Mouse (Mus musculus) inflammation-experienced regulatory T-cells, adult 6 months (primary cell): ENCODE measurements around the gene Nabp2. TPM values are rescaled to one million over a fixed set of nuclear protein-coding genes. Genes with fewer than 3 reads are reported as not detected.
A peak's percentile ranks its signal among the peaks of the same experiment; 100 is the strongest.

Source experiments
- ATAC-seq: one replicate; pipeline ENCODE4 v1.8.0; 2017
- polyA plus RNA-seq, 3 experiments: library from polyadenylated mRNA; unstranded; fragments of 100-300 nt; shearing (Covaris generic); gene quantifications; one replicate each; pipeline ENCODE4 v1.2.1; 2017

Nabp2 gene
- polyA plus RNA-seq, 3 experiments from 2014 or later, result 68.8 to 87.0 (median 73.8) TPM

DNA sequence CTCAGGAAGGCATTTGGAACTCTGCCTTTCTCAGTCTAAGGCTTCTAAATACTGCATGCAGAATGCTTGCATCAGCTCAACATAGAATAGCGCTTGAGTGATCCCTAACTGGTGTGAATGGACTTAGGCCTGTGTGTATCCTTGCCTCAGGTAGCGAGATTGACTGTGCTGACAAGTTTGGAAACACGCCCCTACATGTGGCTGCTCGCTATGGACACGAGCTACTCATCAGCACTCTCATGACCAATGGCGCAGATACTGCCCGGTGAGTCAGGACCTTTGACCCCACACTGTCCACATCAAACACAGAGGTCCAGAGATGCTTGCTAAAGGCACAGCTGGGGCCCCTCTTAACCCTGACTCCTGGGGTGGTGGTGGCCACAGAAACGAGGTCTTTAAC lies 28.8 kb downstream of the Nabp2 start:
- ATAC-seq, result no peak

DNA sequence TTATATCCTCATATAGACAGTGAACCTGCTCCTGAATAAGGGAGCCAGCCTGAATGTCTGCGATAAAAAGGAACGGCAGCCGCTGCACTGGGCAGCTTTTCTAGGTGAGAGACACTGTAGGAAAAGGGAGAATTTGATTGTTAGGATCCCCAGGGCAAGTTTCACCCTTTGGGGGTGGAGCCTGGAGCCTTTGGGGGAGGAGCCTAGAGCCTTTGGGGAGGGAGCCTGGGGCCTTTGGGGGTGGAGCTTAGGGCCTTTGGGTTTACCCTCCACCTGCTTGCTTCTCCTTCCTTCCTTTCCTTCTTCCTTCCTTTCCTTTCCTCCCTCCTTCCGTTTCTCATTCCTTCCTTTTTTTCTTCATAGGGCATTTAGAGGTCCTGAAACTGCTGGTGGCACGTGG lies 30.7 kb downstream of the Nabp2 start:
- ATAC-seq, result no peak

DNA sequence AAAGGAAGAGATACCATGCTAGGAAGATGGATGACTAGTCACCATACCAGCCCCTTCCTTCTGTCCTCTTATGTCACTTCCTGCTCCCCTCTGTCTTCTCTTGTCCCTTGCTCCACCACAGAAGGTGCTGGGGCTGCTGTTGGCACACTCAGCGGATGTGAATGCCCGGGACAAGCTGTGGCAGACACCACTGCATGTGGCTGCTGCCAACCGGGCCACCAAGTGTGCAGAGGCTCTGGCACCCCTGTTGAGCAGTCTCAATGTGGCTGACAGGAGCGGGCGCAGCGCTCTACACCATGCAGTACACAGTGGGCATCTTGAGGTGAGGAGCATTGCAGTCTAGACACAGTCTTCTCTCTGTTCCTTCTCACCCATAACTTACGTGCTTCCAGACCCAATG lies 32.0 kb downstream of the Nabp2 start:
- ATAC-seq, result no peak

DNA sequence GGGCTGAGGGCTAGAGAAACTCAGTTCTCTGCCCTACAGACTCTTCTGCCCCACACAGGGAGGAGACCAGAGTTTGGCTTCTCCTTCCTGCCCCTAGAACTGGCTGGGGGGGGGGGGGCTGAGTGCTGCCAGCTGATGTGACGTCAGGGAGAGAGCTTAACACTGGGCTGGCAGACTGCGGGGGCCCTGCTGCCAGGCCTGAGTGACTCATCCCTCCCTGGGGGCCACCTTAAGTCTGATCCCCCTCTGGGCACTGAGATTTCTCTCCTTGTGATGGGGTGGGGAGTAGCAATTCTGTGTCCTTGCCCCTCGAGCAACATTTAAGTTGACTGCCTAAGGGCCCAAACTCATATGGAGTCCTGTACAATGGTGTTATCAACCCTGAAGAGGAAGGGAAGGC lies 32.8 kb downstream of the Nabp2 start:
- ATAC-seq, result no peak

DNA sequence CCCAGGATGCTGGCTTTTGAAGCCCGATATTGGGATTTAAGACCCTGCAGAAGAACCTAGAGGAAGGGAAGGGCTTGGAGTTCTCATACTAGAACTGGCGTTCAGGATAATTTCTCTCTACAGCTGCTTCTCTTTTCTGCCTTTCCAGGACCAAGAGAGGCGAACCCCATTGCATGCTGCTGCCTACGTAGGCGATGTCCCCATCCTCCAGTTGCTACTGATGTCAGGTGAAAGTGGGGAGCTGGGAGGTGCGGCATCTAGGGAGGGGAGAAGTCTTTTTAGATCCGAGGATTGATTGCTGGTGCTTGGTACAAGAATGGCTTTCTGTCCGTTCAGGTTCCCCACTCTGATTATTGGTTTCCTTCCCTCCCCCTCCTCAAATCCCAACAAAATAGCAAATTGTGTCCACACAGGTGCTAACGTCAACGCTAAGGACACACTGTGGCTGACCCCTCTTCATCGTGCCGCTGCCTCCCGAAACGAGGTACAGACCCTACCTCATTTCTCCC lies 33.3 kb downstream of the Nabp2 start:
- no peak for ATAC-seq

DNA sequence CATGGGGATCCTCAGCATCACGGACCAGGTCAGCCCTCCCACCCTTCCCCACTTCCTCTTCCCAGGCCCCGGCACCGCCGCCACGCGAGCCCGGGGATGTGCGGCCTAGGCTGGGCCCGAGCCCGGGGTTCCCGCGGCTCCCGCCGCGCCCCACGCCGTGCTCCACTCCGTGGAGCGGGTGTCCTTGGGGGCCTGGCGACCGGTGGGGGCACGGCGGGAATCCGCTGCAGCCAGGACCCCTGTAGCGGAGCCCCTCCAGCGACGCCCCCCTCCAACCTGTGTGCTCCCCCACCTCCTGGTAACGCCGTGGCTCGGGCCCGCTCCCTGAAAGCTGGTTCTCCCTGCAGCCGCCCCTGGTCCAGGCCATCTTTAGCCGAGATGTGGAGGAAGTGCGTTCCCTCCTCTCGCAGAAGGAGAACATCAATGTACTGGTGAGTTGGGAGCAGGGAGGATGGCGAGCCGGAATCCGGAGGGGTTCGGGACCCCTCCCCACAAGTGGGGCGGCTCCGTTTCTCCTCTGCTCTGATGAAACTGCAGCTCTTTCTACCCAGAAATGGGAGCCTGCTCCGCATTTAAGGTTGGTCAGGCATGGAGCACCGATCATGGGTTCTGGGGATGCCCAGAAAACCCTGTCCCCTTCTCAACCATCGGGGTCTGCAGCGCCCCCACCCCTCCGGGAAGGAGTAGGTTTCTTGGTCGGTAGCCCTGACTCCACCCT lies 33.9 kb downstream of the Nabp2 start:
- peak; percentile 26 for ATAC-seq

DNA sequence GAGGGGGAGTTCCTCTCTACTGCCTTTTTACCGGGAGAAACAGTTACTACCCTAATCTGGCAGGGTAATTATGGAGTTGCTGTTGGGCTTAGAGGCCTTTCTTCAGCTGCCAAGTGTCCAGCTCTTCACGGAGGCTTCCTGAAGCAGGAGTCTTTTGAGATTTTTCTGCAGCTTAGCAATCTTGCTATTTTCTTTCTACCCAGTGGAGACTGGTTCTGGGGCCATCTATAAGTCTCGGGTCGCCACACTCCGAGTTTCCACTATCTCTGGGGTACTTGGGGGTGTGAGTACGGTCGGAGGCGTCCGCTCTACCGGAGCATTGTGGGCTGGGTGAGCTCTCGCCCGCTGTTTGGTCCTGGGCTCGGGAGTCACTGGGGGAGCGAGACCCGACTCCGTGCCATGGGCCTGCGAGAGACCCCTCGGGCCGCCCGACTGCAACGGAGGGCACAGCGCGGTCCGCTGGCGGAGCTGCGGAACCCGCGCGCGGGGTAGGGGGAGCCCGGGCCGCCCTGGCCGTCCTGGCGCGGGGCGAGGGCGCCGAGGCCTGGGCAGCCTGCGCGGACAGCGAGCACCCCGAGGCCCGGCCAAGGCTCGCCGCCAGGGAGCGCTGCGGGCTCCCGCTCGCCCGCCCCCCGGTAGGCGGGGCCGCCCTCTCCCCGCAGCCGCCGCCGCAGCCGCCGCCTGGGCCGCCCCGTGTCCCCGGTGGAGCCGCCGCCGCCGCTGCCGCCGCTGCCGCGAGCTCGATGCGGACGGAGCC lies 34.7 kb downstream of the Nabp2 start, which contains the start of gene Ankrd52:
Gene Ankrd52, plus strand, starts transcription at position 661 of the 757 bp plus-strand sequence.
- peak; percentile 83 for ATAC-seq

DNA sequence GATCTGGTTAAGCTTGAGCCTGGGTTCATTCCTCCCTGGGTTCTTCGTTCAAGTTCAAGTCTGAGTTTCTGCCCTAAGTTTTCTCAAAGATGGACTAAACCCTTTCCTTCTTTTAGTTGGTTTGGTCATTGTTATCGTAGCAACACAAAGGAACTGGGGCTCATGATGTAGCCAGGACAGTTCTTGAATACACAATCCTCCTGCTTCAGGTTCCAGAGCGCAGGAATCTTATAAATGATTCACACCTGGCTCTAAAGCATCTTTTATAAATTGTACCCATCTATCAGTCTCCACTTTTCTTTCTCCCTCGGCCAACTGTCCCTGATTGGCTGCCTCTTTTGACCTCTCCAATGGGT lies 35.2 kb downstream of the Nabp2 start:
- no peak for ATAC-seq

DNA sequence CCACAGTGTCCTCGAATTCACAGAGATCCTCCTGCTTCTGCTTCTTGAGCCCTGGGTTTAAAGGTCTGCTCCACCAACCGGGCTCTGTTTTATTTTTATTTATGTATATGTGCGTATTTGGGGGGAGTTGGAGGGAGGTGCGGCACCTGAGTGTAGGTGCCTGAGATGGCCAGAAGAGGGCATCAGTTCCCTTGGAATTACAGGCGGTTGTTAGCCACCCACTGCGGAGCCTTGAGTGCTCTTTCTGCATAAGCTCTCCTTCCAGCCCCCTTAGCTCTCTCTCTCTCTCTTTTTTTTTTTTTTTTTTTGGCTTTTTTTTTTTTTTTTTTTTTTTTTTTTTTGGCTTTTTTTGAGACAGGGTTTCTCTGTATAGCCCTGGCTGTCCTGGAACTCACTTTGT lies 36.9 kb downstream of the Nabp2 start:
- ATAC-seq, result no peak

DNA sequence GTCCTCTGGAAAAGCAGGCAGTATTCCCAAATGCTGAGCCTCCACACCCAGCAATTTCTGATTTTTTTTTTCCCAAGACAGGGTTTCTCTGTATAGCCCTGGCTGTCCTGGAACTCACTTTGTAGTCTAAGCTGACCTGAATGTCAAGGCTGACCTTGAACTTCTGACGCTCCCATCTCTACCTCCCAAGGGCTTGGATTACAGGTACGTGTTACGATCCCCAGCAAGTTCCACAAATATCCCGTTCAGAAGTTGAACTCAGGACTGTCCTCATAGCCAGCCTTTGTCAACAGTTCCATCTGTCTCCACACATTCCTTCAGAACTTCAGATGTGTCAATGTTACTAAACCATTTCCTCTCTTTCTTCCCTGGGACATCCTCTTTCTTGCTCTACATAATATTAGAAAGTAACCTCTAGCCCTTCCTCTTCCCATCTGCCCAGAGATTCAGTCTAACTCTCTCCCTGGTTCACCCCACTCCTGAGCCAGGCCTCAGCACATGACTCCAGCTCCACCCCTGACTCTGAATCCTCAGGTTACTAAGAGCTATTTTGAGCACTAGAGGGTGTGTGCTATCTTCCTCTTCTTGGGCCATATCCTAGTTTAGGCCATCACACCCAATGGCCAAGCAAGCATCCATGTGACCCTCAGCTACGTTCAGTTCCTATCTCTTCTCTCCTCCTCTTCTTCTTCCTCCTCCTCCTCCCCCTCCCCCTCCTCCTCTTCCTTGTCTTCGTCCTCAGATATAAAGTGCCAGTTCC lies 38.1 kb downstream of the Nabp2 start:
- ATAC-seq, result no peak

DNA sequence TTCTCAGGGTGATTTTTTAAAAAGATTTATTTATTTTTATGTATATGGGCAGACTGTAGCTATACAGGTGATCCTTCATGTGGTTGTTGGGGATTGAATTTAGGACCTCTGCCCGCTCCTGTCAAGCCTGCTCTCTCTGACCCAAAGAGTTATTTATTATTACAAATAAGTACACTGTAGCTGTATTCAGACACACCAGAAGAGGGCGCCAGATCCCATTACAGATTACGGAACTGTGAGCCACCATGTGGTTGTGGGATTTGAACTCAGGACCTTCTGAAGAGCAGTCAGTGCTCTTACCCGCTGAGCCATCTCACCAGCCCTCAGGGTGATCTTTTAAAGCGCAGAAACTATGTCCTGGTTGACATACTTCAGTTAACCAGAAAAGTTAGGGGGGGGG lies 39.1 kb downstream of the Nabp2 start:
- no peak for ATAC-seq

DNA sequence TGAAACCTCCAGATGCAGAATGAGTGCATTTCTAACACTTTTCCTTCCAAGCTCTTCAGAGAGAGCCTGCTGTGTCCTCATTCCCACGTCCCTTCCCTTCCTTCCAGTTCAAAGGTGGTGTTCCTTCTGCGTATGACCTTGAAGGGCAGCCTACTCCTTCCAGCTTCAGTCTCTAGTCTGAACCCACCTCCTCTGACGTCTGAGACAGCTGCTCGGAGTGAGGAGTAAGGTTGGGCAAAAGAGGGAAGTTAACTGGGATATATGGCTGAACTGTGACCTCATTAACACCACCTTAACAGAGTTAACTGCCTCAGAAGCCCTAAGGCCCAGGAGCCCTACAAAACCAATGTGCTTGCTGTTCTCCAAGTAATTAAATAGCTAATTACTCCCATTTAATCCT lies 40.7 kb downstream of the Nabp2 start:
- no peak for ATAC-seq

DNA sequence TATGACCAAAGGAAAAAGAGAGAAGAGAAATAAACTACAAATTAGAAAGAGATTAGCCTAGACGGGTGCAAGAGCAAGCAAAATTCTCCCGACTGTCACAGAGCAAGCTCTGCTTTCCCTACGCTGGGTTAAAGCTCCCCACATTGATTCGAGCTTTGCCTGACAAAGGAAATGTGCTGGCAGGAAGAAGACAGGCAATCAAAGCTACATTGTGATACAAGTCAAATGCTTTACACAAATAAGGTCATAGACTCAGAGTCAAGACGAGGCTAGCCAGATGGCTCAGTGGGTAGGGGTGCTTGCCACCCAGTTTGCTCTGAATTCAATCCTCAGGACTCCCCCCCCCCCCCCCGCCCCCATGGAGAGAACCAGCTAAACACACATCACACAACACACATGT lies 41.3 kb downstream of the Nabp2 start:
- no peak for ATAC-seq

DNA sequence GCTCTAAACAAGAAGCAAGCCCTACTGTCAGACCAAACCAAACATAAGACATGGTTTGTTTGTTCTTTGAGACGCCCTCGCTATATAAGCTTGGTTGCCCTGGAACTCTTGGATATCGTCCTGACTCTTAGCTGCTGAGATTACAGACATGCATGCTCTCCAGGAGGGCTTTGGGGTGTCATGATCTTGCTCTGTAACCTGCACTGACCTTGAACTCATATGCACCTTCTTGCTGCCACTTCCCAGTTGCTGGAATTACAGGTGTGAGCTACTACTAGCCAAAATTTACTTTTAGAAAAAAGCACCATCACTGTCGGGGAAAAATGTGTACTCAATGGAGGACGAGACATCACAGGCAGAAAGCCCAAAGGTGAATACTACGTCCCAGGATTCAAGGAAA lies 41.7 kb downstream of the Nabp2 start:
- no peak for ATAC-seq

DNA sequence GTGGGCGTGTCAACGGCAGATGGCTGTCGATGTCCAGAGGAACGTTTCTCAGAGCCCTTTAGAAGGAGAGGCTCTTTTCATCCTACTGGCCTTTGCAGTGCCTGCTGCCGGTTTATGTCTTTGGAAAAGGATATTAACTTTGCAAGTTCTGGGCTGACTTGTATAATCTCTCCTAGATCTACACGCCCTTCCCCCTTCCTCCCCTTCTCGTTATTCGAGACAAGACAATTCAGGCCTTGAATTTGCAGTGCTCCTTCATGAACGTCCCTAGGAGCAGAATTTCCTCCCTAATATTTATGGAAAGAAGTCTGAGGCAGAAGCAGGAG lies 42.1 kb downstream of the Nabp2 start:
- ATAC-seq, result no peak

DNA sequence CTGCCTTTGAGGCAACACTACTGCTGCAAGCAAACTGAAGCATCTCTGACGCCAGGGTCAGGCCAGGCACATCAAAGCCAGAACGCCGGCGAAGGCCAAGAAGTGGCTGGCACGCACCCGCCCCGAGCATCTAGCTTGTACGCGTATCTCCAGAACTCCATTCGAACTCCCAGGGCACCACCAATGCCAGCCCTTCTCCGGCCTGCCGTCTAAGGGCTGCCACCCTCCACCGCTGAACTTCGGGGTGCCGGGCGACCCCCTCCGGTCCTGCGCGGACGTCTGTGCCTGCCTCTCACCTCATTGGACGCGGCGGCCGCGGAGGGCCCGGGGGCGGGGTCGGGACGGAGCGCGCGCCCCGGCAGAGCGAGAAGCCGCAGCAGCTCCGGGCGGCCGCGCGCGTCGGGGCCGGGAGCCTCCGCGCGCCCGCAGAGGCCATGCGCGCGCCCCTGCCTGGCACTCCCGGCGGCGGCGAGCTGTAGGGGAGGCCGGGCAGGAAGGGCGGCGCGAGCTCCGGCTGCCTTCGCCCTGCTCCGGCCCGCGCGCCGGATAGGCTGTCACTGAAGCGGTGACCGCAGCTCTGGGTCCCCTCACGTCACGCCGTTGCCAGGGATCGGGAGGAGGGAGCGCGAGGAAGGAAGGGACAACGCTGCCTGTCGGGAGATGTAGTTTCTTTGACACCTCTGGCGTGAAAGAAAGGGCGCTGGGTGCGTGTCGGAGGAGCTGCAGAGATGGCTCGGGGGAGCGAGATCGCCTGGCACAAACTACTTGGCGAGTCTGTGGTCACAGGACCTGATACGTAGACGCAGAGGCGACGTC lies 42.7 kb downstream of the Nabp2 start, which contains the start of gene Coq10a:
Gene Coq10a, minus strand, starts transcription at position 596 of the 816 bp plus-strand sequence.
- ATAC-seq, result peak; percentile 87

DNA sequence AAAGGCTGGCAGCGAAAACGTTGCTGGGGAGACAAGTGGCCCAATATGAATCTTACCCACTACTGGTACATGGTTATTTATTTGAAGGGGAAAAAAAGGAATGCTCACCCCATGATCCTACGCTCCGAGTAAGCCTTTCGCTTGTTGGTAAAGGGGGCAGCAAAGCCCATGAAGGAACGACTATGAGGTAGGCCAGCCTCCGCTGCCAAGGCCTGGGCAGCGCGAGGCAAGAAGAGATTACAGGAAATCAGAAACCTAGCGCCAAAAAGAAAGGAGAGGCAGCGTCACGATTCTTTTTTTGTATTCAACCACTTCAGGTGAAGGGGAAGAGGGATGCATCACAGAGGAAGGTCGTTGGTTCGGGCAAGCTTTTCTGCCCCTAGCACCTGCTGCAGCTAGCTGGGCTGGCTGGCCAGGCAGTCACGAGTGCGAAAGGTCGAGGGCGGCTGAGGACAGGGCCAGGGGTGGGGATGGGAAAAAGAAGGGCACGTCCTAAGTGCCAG lies 43.3 kb downstream of the Nabp2 start:
- no peak for ATAC-seq

DNA sequence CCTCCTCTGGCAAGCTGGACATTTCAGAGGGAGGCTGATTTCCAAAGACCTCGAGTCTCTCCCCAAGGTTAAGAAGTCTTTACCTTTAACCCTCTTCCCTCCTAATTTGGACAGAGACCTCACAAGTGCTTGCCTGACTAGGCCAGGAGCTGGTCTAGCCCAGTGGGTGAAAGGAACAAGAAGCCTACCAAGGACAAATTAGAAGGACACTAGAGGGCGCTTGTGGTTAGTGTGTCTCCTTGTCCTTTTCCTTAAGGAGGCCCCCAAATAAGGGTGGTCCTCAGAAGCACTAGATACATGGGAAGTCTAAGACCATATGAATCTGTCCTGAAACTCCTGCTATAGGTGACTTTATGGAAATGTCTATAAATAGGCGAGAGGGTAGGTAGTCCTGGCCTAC lies 48.7 kb downstream of the Nabp2 start:
- ATAC-seq, result no peak

DNA sequence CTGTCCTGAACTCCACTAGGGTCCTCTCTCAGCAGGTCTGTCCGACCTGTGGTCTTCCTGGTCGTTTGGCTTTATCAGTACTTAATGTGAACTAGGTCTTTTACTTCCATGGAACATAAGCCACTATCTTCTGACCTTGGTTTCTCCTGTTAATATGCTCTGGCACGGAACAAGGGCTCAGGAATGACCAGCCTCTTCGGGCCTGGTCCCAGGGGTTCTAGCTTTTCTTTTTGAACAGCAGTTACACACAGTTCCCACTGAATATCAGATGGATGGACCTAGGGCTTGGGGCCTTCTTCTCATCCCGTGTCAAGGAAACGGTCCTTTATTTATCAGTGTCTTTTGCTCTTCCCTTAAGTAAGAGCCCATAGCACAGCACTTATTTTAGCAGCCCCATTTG lies 49.5 kb downstream of the Nabp2 start:
- no peak for ATAC-seq

DNA sequence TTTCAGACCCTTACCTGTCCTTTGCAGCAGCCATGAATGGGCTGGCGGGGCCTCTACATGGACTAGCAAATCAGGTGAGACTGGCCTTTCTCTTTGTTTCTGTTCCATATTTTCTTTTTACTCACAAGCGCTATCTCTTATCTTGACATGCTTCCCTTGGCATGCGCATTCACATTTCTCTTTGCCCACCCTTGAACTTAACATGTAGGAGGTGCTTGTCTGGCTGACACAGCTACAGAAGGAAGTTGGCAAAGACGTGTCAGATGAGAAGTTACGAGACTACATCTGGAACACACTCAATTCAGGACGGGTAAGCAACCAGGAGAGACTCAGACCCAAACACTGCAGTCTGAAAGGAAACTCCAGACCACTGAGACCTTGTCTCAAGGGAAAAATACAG lies 52.1 kb downstream of the Nabp2 start:
- ATAC-seq, result no peak

DNA sequence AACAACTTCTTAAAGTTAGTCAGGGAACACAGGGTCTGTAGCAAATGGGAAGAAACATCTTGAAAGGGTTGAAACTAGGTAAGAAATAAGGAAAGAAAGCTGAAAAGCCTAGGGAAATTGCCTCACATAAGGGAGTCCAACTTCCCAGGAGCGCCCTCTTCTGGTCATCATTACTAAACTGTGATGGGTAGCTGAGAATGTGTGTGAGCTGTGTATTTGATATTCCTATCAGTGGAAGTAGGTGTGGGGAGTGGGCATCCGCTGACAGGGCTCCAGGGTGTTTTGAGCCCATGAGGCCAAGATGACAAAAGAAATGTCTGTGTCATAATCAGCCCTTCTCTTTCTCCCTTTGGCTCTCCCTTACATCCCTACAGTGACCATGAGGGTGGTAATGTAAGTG lies 52.5 kb downstream of the Nabp2 start:
- no peak for ATAC-seq
